Mouse (Mus musculus): ENCODE data around the gene Mre11a.

DNA sequence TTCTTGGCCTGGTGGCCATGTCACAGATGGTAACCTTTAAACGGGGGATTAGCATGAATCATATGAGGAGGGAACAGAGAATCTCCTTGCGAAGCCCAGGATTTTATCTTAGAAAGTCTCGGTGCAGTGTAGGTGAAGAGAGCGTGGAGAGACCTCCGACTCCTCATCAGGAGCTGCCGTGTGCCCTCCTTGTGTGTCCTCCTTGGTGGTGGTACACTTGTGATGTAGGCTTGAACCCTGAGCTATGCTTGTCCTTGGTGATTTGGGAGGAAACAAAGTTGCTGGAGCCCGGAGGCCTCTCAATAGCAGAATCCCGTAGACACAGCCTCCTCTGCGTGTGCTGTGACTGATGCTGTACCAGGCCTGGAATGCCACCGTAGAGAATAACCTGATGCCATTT is 86.3 kb downstream of the Mre11a start:
- no peak for TF ChIP-seq CTCF (IDR thresholded peaks at IDR 0.05; ENCODE audit: borderline replicate concordance, extremely low read depth, insufficient read depth, insufficient read length)
- TF ChIP-seq POLR2A (IDR thresholded peaks at IDR 0.05; ENCODE audit: borderline replicate concordance, extremely low read depth, insufficient read depth, insufficient read length, poor library complexity, severe bottlenecking), result no peak

Data from brain, embryonic 14.5 days (tissue).